Mouse (Mus musculus): Measurements from ENCODE around the gene 9930111J21Rik1. TPM values are rescaled to one million over a fixed set of nuclear protein-coding genes. Genes with fewer than 3 reads are reported as not detected.
"Not testable (repeated sequence)": the region's sequence is repeated elsewhere in the genome, so short reads cannot be mapped to it uniquely, and the experiment has no call there.

9930111J21Rik1 gene
- total RNA-seq, 2 experiments from 2014 or later: 4.2 to 4.8 TPM

DNA sequence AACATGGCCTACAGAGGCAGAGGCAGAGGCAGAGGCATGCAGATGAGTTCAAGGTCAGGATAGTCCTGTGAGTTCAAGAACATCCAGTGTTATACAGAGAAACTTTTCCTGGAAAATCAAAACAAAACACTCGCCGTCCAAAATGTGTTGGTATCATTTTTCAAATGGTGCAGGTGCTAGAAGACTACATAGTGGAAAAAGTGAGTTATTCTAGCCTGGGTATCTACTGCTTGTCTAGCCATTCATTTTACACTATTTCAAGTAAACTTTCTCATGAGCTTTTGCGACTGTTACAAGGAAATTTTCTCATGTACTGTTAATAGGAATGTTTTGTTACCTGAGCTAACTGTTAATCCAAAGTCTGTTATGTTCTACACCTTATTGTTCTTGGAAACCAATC lies 60.8 kb downstream of the 9930111J21Rik1 start:
- DNase-seq: no peak

DNA sequence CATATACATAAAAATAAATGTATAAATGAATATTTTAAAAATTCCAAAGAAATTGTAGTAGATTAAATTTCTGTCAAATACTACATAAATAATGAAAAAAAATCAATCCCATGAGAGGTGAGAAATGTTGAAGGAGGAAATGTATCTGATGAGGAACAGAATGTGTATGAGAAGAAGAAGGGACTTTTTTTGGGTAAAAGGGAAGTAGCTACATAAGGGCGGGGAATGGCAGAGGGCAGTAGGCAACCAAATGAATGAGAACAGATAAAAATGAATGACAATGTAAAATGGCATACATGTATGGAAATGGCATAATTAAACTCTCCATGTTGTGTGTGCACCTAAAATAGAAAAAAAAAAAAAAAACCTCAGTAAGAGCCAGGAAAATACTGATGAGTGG lies 65.6 kb downstream of the 9930111J21Rik1 start:
- DNase-seq: no peak

DNA sequence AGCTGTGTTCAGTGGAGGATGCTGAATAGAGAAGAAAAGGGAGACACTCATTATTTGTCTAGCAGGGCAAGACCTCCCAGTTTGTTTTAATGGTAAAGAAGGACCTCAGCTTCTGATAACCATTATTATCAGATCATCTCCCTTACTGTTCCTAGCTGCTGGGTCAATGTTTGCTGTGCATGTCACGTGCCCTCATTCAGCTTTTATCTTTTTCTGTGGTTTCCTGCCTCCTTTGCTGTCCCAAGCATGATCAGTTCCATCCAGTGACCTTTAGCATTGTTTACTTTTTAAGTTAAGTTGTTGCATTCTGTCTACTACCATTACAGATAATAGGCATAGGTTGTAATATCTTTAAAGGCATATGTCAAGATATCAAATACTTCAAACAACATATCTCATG lies 70.7 kb downstream of the 9930111J21Rik1 start:
- no peak for DNase-seq

DNA sequence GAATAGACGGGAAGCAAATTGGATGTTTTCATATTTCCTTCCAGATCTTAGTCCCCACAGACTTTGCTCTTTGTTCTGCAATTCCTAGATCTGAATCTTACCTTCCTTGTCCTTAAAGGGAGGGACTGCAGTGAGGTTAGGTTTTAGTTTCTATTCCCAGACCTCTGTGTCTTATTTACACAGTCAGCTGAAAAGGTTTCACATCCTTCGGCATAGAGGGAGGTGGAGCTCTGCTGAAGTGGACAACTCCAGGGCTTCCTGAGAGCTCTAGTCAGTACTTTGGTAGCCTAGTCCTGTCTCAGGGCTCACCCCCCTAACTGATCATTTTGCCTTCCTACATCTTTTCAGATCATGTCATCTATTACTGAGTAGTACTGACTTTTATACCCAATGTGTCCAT lies 77.2 kb downstream of the 9930111J21Rik1 start, which contains the start of gene Gm5431:
Gene Gm5431, minus strand, starts transcription at position 194 of the 400 bp plus-strand sequence.
- peak in 1 of 2 experiments; percentile 44 for DNase-seq

DNA sequence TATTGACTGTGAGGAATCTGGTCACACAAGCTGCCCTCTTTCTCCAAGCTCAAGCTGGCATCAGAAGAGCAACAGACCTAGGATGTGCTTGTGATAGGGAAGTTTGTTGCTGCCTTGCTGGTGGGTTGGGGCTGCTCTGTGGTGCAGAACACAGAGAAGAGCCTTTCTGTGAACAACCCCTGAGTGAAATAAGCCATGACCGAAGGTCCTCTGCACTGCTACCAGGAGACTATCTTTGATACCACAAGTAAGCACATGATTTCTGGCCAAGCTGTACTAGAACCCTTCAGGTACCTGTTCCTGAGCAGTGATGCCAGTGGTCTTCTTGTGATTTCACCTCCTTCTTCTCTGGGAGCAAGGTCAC lies 77.6 kb downstream of the 9930111J21Rik1 start:
- DNase-seq: not testable (repeated sequence)

DNA sequence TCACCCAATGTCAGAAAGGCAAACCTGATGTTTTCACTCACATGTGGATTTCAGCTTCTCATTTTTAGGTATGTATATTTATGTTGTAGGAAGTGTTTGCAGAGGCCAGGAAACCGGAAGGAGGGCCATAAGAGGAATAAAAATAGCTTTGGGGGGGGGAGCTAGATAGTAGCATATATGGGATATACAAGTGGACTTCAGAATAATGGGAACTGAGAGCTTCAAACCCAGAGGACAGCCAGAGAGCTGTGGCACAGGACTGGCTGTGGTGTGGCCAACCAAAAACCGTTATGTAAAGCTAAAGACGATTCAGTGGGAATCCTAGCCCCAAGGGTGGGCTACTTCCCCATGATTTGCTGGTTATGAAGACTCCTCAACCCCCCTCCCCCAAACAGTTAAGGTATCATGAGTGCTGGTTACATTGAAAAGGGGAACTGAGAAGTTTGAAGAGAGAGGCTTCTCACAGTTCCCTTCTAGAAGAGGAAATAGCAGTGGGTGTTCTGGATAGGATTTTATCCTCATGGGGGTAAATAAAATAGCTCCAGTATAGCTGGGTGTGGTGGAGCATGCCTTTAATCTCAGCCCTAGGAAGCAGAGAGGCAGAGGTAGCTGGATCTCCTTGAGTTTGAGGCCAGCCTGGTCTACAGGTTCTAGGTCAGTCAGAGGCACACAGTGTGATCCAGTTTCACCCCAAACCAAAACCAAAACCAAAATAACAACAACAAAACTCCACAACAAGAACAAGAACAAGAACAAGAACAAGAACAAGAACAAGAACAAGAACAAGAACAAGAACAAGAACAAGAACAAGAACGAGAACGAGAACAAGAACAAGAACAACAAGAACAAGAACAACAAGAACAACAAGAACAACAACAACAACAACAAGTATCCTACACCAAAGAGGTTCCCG lies 78.3 kb downstream of the 9930111J21Rik1 start:
- peak; percentile 22 to 42 for DNase-seq

DNA sequence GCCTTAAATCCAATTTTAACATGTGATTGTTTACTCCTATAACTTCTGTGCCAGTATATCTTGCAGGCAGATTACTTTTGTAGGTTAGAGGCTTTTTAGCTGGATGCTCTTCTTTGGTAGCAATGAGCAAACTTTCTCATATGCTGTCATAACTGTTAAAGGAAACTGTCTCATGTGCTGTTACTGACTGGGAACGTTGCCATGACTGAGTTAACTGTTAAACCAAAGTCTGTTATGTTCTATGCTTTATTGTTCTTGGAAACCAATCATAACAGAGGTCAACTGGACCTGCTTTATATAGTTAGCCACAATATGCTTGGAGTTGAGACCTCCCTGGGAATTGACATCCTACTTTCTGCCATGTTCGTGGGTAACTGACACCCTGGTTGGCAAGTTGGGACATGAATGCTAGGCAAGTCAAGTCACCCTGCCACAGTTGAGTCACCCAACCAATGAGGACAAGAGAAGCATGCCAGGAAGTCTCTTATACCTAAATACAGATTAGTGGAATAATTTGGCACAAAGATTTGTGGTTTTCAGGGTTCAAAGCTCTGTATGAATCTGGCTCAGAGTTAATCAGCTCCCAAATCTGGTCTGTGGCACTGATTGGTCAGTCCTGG lies 80.3 kb downstream of the 9930111J21Rik1 start:
- DNase-seq: no peak

Other genes with a start within 250 kb of the 9930111J21Rik1 start
- 100 to 1,000 TPM; 394 to 434 TPM for gene Rack1, start 179.1 kb downstream of the 9930111J21Rik1 start, total RNA-seq (2021)
- 10 to 100 TPM; 18.9 to 20.0 TPM for gene Trim41, start 162.0 kb downstream of the 9930111J21Rik1 start, total RNA-seq (2021)
- gene Trim7, start 153.3 kb downstream of the 9930111J21Rik1 start, total RNA-seq (2021): 10 to 100 TPM; 13.2 to 13.7 TPM
- gene Gm12184, start 152.7 kb downstream of the 9930111J21Rik1 start, total RNA-seq (2021): 1 to 10 TPM; 2.4 to 2.8 TPM
- gene Irgm1, start 107.7 kb downstream of the 9930111J21Rik1 start, total RNA-seq (2021): 10 to 100 TPM; 13.2 to 18.6 TPM
- gene Gm5431, start 77.2 kb downstream of the 9930111J21Rik1 start, total RNA-seq (2021): 1 to 10 TPM; 2.5 to 3.5 TPM
- gene Psme2b, start 33.2 kb downstream of the 9930111J21Rik1 start, total RNA-seq (2021): 1 to 10 TPM; 2.6 to 5.6 TPM
- gene Olfr56, start 509 bp downstream of the 9930111J21Rik1 start, total RNA-seq (2021): under 1 TPM in 1 of 2 experiments, not detected in 1; 0.17 TPM
- gene Gm12185, start 12.8 kb upstream of the 9930111J21Rik1 start, total RNA-seq (2021): 1 to 10 TPM; 2.5 to 6.5 TPM
- gene Tgtp1, start 14.8 kb upstream of the 9930111J21Rik1 start, total RNA-seq (2021): 10 to 100 TPM in 1 of 2 experiments, 1 to 10 TPM in 1; 4.8 to 28.1 TPM
- gene 9930111J21Rik2, start 71.8 kb upstream of the 9930111J21Rik1 start, total RNA-seq (2021): 1 to 10 TPM; 6.2 to 7.6 TPM
- 10 to 100 TPM in 1 of 2 experiments, 1 to 10 TPM in 1; 2.1 to 25.0 TPM for gene Tgtp2, start 84.8 kb upstream of the 9930111J21Rik1 start, total RNA-seq (2021)
- 1 to 10 TPM; 3.4 to 5.6 TPM for gene Ifi47, start 97.2 kb upstream of the 9930111J21Rik1 start, total RNA-seq (2021)
- under 1 TPM; 0.59 to 0.65 TPM for gene Olfr1396, start 135.5 kb upstream of the 9930111J21Rik1 start, total RNA-seq (2021)
- not detected for gene Olfr1395, start 162.9 kb upstream of the 9930111J21Rik1 start, total RNA-seq (2021)
- gene Olfr1394, start 175.0 kb upstream of the 9930111J21Rik1 start, total RNA-seq (2021): not detected
- gene Btnl9, start 207.8 kb upstream of the 9930111J21Rik1 start, total RNA-seq (2021): 10 to 100 TPM; 22.3 to 25.3 TPM
- 10 to 100 TPM; 27.6 to 32.6 TPM for gene Zfp62, start 223.9 kb upstream of the 9930111J21Rik1 start, total RNA-seq (2021)